Mouse (Mus musculus) embryonic fibroblast, embryonic 13.5 days (primary cell): ENCODE data around the gene C1qtnf6. TPM values are rescaled to one million over a fixed set of nuclear protein-coding genes. Genes with fewer than 3 reads are reported as not detected.

Source experiments
- H3K27ac ChIP-seq: 2 replicates; pipeline ENCODE4 v1.5.1; 2012; ENCODE audit warnings: low read length, control low read depth, inconsistent platforms; ENCODE audit not compliant: insufficient read depth
- H3K4me1 ChIP-seq: 2 replicates; pipeline ENCODE4 v1.6.1; 2011; ENCODE audit warnings: low read length; ENCODE audit not compliant: control insufficient read depth, insufficient read depth
- H3K4me3 ChIP-seq: 2 replicates; pipeline ENCODE4 v1.5.1; 2011; ENCODE audit warnings: mild to moderate bottlenecking, control low read depth, low read length; ENCODE audit not compliant: insufficient read depth
- CTCF ChIP-seq: IDR thresholded peaks from 2 replicates; pipeline ENCODE4 v1.5.1; 2011; ENCODE audit warnings: mild to moderate bottlenecking, control low read depth, low read length, moderate library complexity, borderline replicate concordance; ENCODE audit not compliant: insufficient read depth
- POLR2A ChIP-seq: IDR thresholded peaks from 2 replicates; pipeline ENCODE4 v1.6.1; 2011; ENCODE audit warnings: low read depth, mild to moderate bottlenecking, control low read depth, low read length, moderate library complexity
- polyA plus RNA-seq: library from polyadenylated mRNA; stranded (reverse); fragments of >200 nt; gene quantifications from 2 replicates; pipeline ENCODE4 v1.2.4, GENCODE M21; 2011; ENCODE audit warnings: low read depth; ENCODE audit not compliant: missing spikeins, insufficient read length

C1qtnf6 gene
- polyA plus RNA-seq, 1 experiment, result 77.1 TPM

- no peaks in the 10 kb centered on the region for H3K4me1 ChIP-seq
- TF ChIP-seq POLR2A, result no peak
- TF ChIP-seq CTCF, result no peak
- no peak overlapping the region for H3K4me3 ChIP-seq
- H3K27ac ChIP-seq, result no peak overlapping the region
Observed at GRCm38 (mm10) chr15:78508443-78508842, 22.8 kb downstream of the C1qtnf6 start.

GRCm38 (mm10) chr15:78505541-78505940, 25.7 kb downstream of the C1qtnf6 start:
- no peak for TF ChIP-seq POLR2A
- TF ChIP-seq CTCF, result no peak
- no peak overlapping the region for H3K4me3 ChIP-seq
- no peaks in the 10 kb centered on the region for H3K4me1 ChIP-seq
- H3K27ac ChIP-seq, result no peak overlapping the region

GRCm38 (mm10) chr15:78504816-78505215, 26.4 kb downstream of the C1qtnf6 start:
- Histone ChIP-seq H3K4me1 (no peaks in the 10 kb centered on the region), H3K4me3 (no peak overlapping the region), H3K27ac (no peak overlapping the region)
- TF ChIP-seq CTCF (no peak), POLR2A (no peak)

GRCm38 (mm10) chr15:78504013-78504412, 27.2 kb downstream of the C1qtnf6 start:
- H3K4me3 ChIP-seq, result no peak overlapping the region
- no peaks in the 10 kb centered on the region for H3K4me1 ChIP-seq
- TF ChIP-seq POLR2A (no peak), CTCF (no peak)
- H3K27ac ChIP-seq, result no peak overlapping the region

- no peaks in the 10 kb centered on the region for H3K4me1 ChIP-seq
Observed at GRCm38 (mm10) chr15:78502437-78503132, 28.6 kb downstream of the C1qtnf6 start.

GRCm38 (mm10) chr15:78494968-78495406, 36.2 kb downstream of the C1qtnf6 start, which contains the start of gene Il2rb:
Gene Il2rb, minus strand, starts transcription at chr15:78495271.
- Histone ChIP-seq H3K4me1 (no peaks in the 10 kb centered on the region), H3K27ac (no peak within 1 kb of the TSS), H3K4me3 (no peak within 1 kb of the TSS)
- TF ChIP-seq POLR2A, result no peak
- no peak for TF ChIP-seq CTCF

More at GRCm38 (mm10) chr15:78502437-78503132, 28.6 kb downstream of the C1qtnf6 start:
- Histone ChIP-seq H3K4me3 (no peak overlapping the region), H3K27ac (no peak overlapping the region)
- no peak for TF ChIP-seq CTCF
- TF ChIP-seq POLR2A, result no peak

- Histone ChIP-seq H3K4me3 (no peak overlapping the region), H3K27ac (no peak overlapping the region), H3K4me1 (no peaks in the 10 kb centered on the region)
- no peak for TF ChIP-seq CTCF
- TF ChIP-seq POLR2A, result no peak
Observed at GRCm38 (mm10) chr15:78493401-78494010, 37.7 kb downstream of the C1qtnf6 start.

- Histone ChIP-seq H3K4me1 (no peaks in the 10 kb centered on the region), H3K4me3 (no peak overlapping the region), H3K27ac (no peak overlapping the region)
- no peak for TF ChIP-seq CTCF
- TF ChIP-seq POLR2A, result no peak
Observed at GRCm38 (mm10) chr15:78491301-78491700, 39.9 kb downstream of the C1qtnf6 start.

GRCm38 (mm10) chr15:78489906-78490305, 41.3 kb downstream of the C1qtnf6 start:
- no peaks in the 10 kb centered on the region for H3K4me1 ChIP-seq
- TF ChIP-seq CTCF (no peak), POLR2A (no peak)
- no peak overlapping the region for H3K27ac ChIP-seq
- no peak overlapping the region for H3K4me3 ChIP-seq

- Histone ChIP-seq H3K4me3 (no peak overlapping the region), H3K27ac (no peak overlapping the region), H3K4me1 (no peaks in the 10 kb centered on the region)
- TF ChIP-seq CTCF, result no peak
- TF ChIP-seq POLR2A, result no peak
Observed at GRCm38 (mm10) chr15:78489248-78489647, 42.0 kb downstream of the C1qtnf6 start.
